Mouse (Mus musculus) right cerebral cortex, adult 18-20 months (tissue): Measurements from ENCODE around the gene Morc3.
A peak's percentile ranks its signal among the peaks of the same experiment; 100 is the strongest.

Experiments
- DNase-seq: peaks from one replicate; pipeline ENCODE4 v3.0.0; 2022; ENCODE audit warnings: mixed read lengths

The Morc3 gene

GRCm38 (mm10) chr16:93831627-93832395, at the start of gene Morc3:
TSS of gene Morc3 (plus strand) at chr16:93832121.
- peak; percentile 99 for DNase-seq

GRCm38 (mm10) chr16:93784175-93784574, 47.7 kb upstream of the Morc3 start:
- DNase-seq, result no peak

- peak; percentile 54 for DNase-seq
These were observed 46.1 kb upstream of the Morc3 start for GRCm38 (mm10) chr16:93785805-93786204.

- no peak for DNase-seq
These were observed 43.5 kb upstream of the Morc3 start for GRCm38 (mm10) chr16:93788388-93788787.

GRCm38 (mm10) chr16:93788881-93789280, 43.0 kb upstream of the Morc3 start:
- DNase-seq, result no peak

DNA sequence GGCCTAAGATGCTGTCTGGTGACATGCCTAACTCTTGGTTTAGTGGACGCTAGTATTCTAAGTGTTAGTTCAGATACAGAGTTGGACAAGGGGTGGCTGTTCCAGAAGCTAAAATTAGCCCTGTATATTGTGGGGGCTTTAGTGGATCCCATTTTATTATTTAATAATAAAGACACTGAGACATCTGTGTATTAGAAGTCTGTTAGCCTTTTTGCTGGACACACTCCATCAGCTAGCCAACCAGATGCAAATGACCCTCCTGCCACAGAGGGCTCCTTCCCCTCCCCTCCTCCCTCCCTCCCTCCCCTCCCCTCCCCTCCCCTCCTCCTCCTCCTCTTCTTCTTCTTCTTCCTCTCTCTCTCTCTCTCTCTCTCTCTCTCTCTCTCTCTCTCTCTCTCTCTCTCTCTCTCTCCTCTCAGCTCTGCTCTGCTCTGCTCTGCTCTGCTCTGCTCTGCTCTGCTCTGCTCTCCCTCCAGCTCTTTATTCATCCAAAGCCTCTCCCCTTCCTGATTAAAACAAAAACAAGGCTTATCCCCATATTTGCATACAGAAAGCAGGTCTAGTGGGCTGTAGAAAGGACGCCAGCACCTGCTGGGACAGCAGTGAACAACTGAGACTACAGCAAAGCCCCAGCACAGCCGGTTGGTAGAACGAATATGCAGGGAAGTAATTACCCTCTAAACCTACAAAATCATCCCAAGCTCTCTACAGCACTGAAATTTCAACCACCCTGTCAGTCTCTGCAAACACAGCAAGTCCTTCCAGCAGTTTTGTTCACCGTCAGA, 41.8 kb upstream of the Morc3 start:
- no peak for DNase-seq

DNA sequence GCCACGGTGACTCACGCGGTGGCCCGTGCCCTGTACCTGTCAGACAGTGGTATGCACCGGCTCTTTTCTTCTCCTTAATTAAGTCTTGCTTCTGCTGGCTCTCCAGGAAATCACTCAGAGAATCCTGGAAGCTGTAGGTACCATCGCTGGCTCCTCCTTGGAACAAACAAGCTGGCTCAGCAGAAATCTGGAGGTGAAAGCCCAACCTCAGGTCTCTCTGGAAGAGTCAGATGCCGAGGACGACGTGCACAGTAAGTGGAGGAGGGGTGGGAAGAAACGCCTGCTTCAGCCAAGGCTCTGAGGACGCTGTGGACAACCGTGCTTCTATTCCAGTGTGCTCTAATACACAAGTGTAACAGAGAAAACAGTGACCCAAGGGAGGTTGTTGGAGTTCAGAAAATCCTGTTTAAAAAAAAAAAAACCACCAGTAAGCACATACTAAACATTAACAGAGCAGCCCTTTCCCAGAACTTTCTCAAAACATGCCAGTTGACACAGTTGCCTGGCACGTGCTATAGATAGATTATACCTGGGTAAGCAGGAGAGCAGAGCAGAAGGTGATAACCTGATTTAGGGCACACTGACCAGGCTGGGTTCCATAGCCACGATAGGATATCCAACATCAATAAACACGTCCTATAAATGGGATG, 38.8 kb upstream of the Morc3 start:
- no peak for DNase-seq

DNA sequence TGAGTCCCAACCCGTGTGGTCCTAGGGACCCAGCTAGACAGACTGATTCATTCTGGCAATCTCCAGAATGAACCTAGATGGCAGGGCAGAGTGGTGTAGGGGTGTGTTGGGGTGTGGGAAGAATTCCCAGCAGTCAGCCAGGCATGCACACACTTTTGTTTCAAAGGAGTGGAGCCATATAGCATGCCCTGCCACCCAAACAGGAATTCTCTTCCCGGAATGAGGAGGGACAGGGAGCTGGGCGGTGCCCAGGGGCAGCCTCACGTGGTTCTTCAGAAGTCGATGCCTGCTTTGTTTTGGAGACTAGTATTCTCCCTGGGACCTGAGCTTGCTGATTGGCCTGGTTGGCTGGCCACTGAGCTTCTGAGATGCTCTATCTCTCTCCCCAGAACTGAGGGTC, 37.1 kb upstream of the Morc3 start:
- no peak for DNase-seq

DNA sequence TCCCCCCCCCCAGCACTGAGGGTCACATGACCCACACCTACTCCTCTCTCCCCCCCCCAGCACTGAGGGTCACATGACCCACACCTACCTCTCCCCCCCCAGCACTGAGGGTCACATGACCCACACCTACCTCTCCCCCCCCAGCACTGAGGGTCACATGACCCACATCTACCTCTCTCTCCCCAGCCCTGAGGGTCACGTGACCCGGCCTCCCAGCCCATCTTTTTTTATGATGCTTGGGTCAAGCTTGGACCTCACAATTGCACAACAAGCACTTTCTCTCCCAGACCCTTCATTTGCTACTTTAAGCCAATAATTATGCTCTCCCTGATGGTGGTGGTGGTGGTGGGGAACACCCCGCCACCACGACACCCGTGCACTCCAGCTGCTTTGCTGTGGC, 36.5 kb upstream of the Morc3 start:
- no peak for DNase-seq

DNA sequence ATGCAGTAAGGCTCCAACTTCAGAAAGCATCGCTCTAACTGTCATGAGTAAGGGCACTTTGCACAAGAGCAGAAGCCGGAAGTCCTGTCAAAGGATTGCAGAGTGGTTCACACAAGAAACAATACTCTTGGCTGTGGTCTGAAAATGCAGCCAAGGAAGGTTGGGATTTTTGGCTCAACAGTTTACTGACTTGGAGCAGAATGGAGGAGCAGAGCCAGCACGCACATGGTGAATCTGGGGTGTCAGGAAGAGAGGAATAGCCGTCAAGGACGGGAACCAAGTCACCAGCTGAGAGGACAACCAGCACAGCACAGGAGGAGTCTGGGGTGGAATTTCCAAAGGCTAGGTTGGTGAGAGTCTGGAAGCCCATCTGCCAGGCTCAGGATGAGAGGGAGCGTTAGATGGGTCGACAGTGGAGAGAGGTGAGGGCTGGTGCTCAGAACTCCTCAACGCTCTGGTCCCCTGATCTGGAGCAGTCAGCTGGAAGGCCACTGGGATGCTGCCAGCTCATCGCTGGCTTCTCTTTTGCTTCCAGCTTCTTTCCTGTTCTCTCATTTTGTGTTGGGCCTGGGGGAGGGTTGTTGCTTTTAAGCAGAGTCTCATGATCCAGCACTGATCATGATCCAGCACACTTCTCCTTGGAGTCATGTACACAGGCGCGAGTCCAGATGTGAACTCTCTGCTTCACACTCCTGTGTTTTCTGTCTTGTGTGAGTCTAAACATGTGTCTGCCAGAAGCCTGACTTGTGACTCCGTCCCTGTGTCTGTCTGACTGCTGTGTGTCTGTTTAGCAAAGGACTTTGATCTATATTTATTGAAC, 34.7 kb upstream of the Morc3 start:
- peak; percentile 46 for DNase-seq

- DNase-seq, result peak; percentile 71
These were observed 34.0 kb upstream of the Morc3 start for GRCm38 (mm10) chr16:93797841-93798492.

- no peak for DNase-seq
These were observed 33.3 kb upstream of the Morc3 start for GRCm38 (mm10) chr16:93798623-93799022.

- DNase-seq, result no peak
These were observed 32.9 kb upstream of the Morc3 start for GRCm38 (mm10) chr16:93799071-93799470.

DNA sequence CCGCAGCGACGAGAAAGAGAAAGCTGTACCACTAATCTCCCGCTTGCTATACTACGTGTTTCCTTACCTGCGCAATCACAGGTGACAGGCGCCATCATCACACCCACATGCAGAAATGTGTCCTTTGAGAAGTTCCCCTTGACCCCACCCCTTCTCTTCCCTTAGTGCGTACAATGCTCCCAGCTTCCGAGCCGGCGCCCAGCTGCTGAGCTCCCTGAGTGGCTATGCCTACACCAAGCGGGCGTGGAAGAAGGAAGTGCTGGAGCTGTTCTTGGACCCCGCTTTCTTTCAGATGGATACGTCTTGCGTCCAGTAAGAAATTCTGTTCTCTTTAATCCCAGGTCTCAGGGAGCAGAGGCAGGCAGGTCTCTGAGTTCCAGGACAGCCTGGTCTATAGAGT, 32.0 kb upstream of the Morc3 start:
- no peak for DNase-seq

GRCm38 (mm10) chr16:93807167-93807566, 24.8 kb upstream of the Morc3 start:
- no peak for DNase-seq

- no peak for DNase-seq
These were observed 23.9 kb upstream of the Morc3 start for GRCm38 (mm10) chr16:93807961-93808554.

- DNase-seq, result no peak
These were observed 15.8 kb upstream of the Morc3 start for GRCm38 (mm10) chr16:93815856-93816736.

- no peak for DNase-seq
These were observed 15.1 kb upstream of the Morc3 start for GRCm38 (mm10) chr16:93816861-93817260.

DNA sequence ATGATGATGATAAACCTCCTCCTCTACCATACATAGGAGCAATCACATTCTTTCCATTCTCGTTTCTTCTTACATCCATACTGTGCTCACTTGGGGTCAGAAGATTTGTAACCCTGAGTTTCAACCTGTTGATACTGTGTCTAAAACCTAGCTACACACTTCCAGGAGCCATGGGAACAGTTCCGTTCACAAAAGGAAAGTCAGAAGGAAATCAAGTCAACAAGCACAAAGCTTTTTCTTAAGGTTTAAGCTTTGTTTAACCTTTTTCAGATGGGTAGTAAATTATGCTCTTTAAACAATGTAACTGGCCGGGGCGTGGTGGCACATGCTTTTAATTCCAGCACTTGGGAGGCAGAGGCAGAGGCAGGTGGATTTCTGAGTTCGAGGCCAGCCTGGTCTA, 14.6 kb upstream of the Morc3 start:
- DNase-seq, result no peak

- no peak for DNase-seq
These were observed 13.1 kb upstream of the Morc3 start for GRCm38 (mm10) chr16:93818691-93819324.
